Mouse (Mus musculus): Measurements from ENCODE around the gene Clcnka.

- no peak for TF ChIP-seq CTCF (IDR thresholded peaks at IDR 0.05; ENCODE audit: extremely low read depth, insufficient read depth, insufficient read length, insufficient replicate concordance)
- no peak for TF ChIP-seq POLR2A (IDR thresholded peaks at IDR 0.05; ENCODE audit: low read depth, low read length)
These were observed 45.5 kb downstream of the Clcnka start for GRCm38 (mm10) chr4:141352986-141353385.
